Mouse (Mus musculus): ENCODE measurements around the gene Baiap2l2. TPM values are rescaled to one million over a fixed set of nuclear protein-coding genes. Genes with fewer than 3 reads are reported as not detected.

Gene Baiap2l2
- total RNA-seq, 2 experiments from 2014 or later, result 1.2 to 2.7 TPM

GRCm38 (mm10) chr15:79263726-79264125 is 21.6 kb downstream of the Baiap2l2 start:
- DNase-seq (ENCODE audit: low spot score in 2 of 2), result no peak
- Histone ChIP-seq H3K27ac (no peak overlapping the region), H3K4me3 (no peak overlapping the region)
- TF ChIP-seq CTCF (conservative IDR thresholded peaks at IDR 0.05), result no peak

DNA sequence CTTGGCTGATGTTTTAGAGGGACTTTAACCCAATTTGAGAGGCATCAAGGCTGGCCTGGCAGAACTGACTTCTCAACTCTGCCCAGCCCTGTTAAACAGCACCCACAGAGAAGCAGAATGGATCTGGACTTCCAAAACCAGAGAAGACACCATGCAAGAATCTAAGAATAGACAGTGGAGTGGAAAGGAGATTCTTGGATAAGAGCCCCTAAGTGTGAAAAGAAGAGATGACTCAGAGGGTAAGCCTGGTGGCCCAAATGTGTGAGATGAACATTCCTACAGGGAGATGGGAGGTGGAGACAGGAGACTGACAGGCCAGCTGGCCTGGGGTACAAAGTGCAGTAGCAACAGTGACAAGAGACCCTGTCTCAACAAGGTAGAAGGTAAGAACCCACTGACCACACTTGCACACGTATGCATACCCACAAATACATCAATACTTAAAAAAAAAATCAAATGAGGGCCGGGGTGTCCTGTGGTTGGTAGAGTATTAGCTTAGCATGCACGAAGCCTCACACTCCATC is 22.5 kb downstream of the Baiap2l2 start:
- no peak overlapping the region for H3K27ac ChIP-seq
- no peak for DNase-seq (ENCODE audit: low spot score in 2 of 2)
- no peak for TF ChIP-seq CTCF (conservative IDR thresholded peaks at IDR 0.05)

GRCm38 (mm10) chr15:79262375-79262774 is 23.0 kb downstream of the Baiap2l2 start:
- DNase-seq (ENCODE audit: low spot score in 2 of 2), result no peak
- peak; percentile 64 for TF ChIP-seq CTCF (conservative IDR thresholded peaks at IDR 0.05)
- Histone ChIP-seq H3K4me3 (no peak overlapping the region), H3K27ac (no peak overlapping the region)

More for the DNA sequence above, 22.5 kb downstream of the Baiap2l2 start:
- H3K4me3 ChIP-seq, result no peak overlapping the region

- H3K4me3 ChIP-seq, result peak overlapping the region; percentile 57
- H3K27ac ChIP-seq, result no peak overlapping the region
- DNase-seq (ENCODE audit: low spot score in 2 of 2), result no peak
- TF ChIP-seq CTCF (conservative IDR thresholded peaks at IDR 0.05), result no peak
Measured at GRCm38 (mm10) chr15:79261757-79262156, 23.6 kb downstream of the Baiap2l2 start.

DNA sequence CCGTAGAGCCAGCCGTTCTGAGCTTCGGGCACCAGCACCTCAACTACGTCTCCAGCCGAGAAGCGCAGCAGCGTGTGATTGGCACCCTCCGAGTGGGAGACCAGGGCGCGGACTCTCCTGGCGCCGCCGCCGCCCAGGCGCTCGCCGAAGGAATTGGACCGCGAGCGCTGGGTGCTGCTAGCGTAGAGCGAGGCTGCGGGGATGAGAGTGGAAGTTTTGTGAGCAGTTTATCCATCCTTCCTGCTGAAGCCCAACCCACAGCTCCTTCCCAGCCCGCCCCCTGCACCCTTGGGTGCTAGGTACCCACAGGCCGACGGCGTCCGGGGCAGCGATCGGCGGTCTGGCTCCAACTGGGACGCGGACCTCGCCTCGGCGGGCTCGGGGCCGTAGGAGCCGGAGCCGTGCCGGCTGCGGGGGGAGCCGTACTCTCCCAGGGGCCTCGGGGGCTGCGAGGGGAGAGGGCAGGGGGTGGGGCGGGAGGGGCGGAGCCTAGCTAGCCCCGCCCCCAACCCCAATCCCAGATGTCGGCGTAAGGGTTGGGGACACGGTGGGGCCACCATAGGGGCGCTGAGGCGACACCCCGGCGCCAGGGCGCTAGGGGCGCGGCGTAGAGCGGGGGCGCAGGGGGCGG is 24.1 kb downstream of the Baiap2l2 start:
- no peak for TF ChIP-seq CTCF (conservative IDR thresholded peaks at IDR 0.05)
- Histone ChIP-seq H3K27ac (no peak overlapping the region), H3K4me3 (peak overlapping the region; percentile 57)
- DNase-seq (ENCODE audit: low spot score in 2 of 2), result peak in 1 of 2 experiments; percentile 34

- Histone ChIP-seq H3K27ac (no peak overlapping the region), H3K4me3 (no peak overlapping the region)
- TF ChIP-seq CTCF (conservative IDR thresholded peaks at IDR 0.05), result no peak
- DNase-seq (ENCODE audit: low spot score in 2 of 2), result no peak
Measured at GRCm38 (mm10) chr15:79258521-79258920, 26.8 kb downstream of the Baiap2l2 start.

GRCm38 (mm10) chr15:79254661-79255060 is 30.7 kb downstream of the Baiap2l2 start, which contains the start of gene Slc16a8:
Slc16a8 (minus strand) TSS chr15:79254761.
- no peak within 1 kb of the TSS for H3K4me3 ChIP-seq
- no peak for DNase-seq (ENCODE audit: low spot score in 2 of 2)
- no peak for TF ChIP-seq CTCF (conservative IDR thresholded peaks at IDR 0.05)
- no peak within 1 kb of the TSS for H3K27ac ChIP-seq

DNA sequence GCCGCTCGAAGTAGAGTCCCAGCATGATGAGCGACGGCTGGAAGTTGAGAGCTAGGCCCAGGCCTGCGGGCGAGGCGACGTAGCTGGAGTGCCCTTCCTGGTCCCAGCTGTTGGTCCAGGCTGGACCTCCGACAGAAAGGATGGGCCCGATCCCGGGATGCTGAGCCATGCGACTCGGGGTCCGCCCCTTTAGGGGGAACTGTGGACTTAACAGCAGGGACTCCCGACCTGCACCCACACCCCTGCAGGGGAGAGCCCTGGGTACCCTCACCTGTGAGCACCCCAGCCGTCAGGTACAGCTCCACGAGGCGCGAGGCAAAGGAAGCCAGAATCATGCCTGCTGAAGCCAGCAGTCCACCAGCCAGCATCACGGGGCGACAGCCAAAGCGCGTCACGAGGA is 32.8 kb downstream of the Baiap2l2 start:
- H3K27ac ChIP-seq, result no peak overlapping the region
- H3K4me3 ChIP-seq, result peak overlapping the region; percentile 47
- no peak for DNase-seq (ENCODE audit: low spot score in 2 of 2)
- TF ChIP-seq CTCF (conservative IDR thresholded peaks at IDR 0.05), result no peak

DNA sequence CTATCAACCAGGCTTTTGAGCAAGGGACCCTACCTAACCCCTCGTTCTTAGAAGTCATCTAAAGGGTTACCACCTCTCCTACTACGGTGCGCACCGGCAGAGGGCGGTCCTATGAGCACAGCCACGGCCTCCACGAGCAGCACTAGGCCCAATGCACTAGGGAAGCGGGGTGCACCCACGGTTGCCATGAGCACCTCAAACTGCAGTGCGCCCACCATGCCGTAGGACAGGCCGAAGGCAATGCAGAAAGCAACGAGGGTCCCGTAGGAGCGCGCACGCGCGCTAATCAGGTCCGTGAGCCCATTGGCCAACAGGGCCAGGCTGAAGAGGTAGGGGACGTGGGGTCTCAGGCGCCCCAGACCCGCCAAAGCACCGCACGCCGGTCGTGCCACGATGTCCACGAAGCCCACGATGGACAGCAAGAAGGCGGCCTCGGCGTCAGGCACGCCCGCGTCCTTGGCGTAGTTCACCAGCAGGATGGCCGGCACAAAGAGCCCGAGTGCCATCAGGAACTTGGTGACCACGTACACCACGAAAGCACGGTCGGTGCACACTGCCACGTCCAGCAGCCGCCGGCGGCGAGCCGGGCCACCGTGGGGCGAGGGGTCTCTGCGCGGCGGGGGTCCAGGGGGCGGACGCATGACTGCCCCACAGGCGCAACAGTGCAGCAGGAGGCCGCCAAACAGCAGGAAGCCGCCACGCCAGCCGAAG is 33.4 kb downstream of the Baiap2l2 start:
- Histone ChIP-seq H3K4me3 (peak overlapping the region; percentile 47), H3K27ac (no peak overlapping the region; the same call in 1 of the 2 replicates)
- DNase-seq (ENCODE audit: low spot score in 2 of 2), result peak in 1 of 2 experiments; percentile 33
- peak; percentile 47 for TF ChIP-seq CTCF (conservative IDR thresholded peaks at IDR 0.05)

DNA sequence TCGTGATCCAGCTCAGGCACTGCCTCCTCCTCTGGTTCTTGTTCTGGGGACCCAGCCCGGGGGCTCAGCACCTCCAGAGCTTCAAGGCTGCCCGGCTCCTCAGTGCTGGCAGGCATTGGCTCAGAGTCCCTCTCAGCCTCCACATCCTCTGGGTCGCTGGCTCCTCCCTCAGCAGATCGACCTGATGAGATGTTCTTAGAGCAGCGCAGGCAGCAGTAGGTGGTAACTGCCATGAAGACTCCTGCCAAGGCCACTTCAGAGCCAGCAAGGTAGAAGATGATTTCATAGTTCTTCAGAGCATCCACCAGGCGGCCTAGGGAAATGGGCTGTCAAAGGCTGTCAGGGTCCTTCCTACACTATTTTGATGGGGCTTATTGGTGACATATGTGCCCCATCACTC is 34.2 kb downstream of the Baiap2l2 start:
- no peak for DNase-seq (ENCODE audit: low spot score in 2 of 2)
- H3K27ac ChIP-seq, result no peak overlapping the region
- H3K4me3 ChIP-seq, result no peak overlapping the region
- TF ChIP-seq CTCF (conservative IDR thresholded peaks at IDR 0.05), result no peak

DNA sequence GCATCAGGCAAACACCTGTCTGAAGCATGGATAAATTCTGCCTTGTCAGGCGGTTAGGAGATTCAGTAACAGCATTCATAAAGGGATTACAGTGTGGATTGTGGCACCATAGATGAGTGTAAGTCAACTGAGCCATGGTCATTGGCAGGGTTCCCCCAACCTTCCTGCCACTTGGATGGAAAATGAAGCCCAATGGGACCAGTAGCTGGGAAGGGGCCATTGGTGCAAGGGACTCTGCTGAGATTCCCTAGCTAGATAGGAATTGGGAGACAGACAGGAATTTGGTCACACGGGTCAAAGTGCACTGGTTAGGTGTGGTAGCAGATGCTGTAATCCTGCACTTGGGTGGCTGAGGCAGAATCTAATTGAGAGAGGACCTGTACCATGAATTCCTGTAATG is 35.1 kb downstream of the Baiap2l2 start:
- no peak for TF ChIP-seq CTCF (conservative IDR thresholded peaks at IDR 0.05)

GRCm38 (mm10) chr15:79245321-79245720 is 40.0 kb downstream of the Baiap2l2 start:
- DNase-seq (ENCODE audit: low spot score in 2 of 2), result no peak
- TF ChIP-seq CTCF (conservative IDR thresholded peaks at IDR 0.05), result no peak
- Histone ChIP-seq H3K27ac (no peak overlapping the region), H3K4me3 (no peak overlapping the region)

More for the DNA sequence above, 35.1 kb downstream of the Baiap2l2 start:
- no peak for DNase-seq (ENCODE audit: low spot score in 2 of 2)
- Histone ChIP-seq H3K4me3 (no peak overlapping the region), H3K27ac (no peak overlapping the region)

- DNase-seq (ENCODE audit: low spot score in 2 of 2), result no peak
- Histone ChIP-seq H3K27ac (no peak overlapping the region), H3K4me3 (no peak overlapping the region)
- no peak for TF ChIP-seq CTCF (conservative IDR thresholded peaks at IDR 0.05)
Measured at GRCm38 (mm10) chr15:79244071-79244893, 41.1 kb downstream of the Baiap2l2 start.

Measured in layer of hippocampus, adult 2 months (tissue).